Mouse (Mus musculus) hindbrain, embryonic 11.5 days (tissue): ENCODE results near the gene Rimbp2. TPM values are rescaled to one million over a fixed set of nuclear protein-coding genes. Genes with fewer than 3 reads are reported as not detected.

Experiments
- ATAC-seq: fragments of 200-750 bp; cut with Nextera tagmentation; 2 replicates; pipeline ENCODE4 v1.8.0; 2017; ENCODE audit warnings: mild to moderate bottlenecking, moderate TSS enrichment, moderate library complexity; ENCODE audit not compliant: low FRiP score
- DNase-seq: peaks from one replicate; pipeline ENCODE4 v3.0.0-alpha.2; 2015; ENCODE audit warnings: low spot score
- H3K27ac ChIP-seq: fragments of 300-500 bp; sonication (generic); 2 replicates; pipeline ENCODE4 v1.5.1; 2014; ENCODE audit warnings: mild to moderate bottlenecking, low read depth, low read length
- H3K27me3 ChIP-seq: fragments of 300-500 bp; sonication (generic); 2 replicates; pipeline ENCODE4 v1.6.1; 2014; ENCODE audit warnings: mild to moderate bottlenecking, low read length, moderate library complexity, mixed read lengths; ENCODE audit not compliant: control insufficient read depth, insufficient read depth
- H3K36me3 ChIP-seq: fragments of 300-500 bp; sonication (generic); 2 replicates; pipeline ENCODE4 v1.6.1; 2014; ENCODE audit warnings: mild to moderate bottlenecking, low read length, moderate library complexity, mixed read lengths; ENCODE audit not compliant: control insufficient read depth, insufficient read depth
- H3K4me1 ChIP-seq: fragments of 300-500 bp; sonication (generic); replicated peaks from 2 replicates; pipeline ENCODE4 v1.6.1; 2014; ENCODE audit warnings: low read length, mixed read lengths; ENCODE audit not compliant: control insufficient read depth, insufficient read depth
- H3K4me2 ChIP-seq: fragments of 300-500 bp; sonication (generic); replicated peaks from 2 replicates; pipeline ENCODE4 v1.6.1; 2014; ENCODE audit warnings: mild to moderate bottlenecking, low read depth, low read length
- H3K4me3 ChIP-seq: fragments of 300-500 bp; sonication (generic); 2 replicates; pipeline ENCODE4 v1.5.1; 2014; ENCODE audit warnings: low read depth, low read length
- H3K9ac ChIP-seq: fragments of 300-500 bp; sonication (generic); 2 replicates; pipeline ENCODE4 v1.6.1; 2014; ENCODE audit warnings: low read depth, low read length
- H3K9me3 ChIP-seq: fragments of 300-500 bp; sonication (generic); 2 replicates; pipeline ENCODE4 v1.6.1; 2016; ENCODE audit warnings: low read length; ENCODE audit not compliant: control insufficient read depth
- WGBS: fragments of 180-500 bp; shearing (Covaris S2); extraction: QIAGEN DNeasy Blood & Tissue Kit; methylation state at CpG from one replicate; pipeline ENCODE4 v1.1.7; 2014; 5-methylcytosine and 5-hydroxymethylcytosine counted together
- polyA plus RNA-seq: library from polyadenylated mRNA; unstranded; fragments of >200 nt; fragmentation: Nextera tagmentation; extraction: Ambion mirVana; gene quantifications from 2 replicates; pipeline ENCODE4 v1.2.1, GENCODE M21; 2014

Gene Rimbp2
- polyA plus RNA-seq, 1 experiment from 2014 or later, result 1.4 TPM

DNA sequence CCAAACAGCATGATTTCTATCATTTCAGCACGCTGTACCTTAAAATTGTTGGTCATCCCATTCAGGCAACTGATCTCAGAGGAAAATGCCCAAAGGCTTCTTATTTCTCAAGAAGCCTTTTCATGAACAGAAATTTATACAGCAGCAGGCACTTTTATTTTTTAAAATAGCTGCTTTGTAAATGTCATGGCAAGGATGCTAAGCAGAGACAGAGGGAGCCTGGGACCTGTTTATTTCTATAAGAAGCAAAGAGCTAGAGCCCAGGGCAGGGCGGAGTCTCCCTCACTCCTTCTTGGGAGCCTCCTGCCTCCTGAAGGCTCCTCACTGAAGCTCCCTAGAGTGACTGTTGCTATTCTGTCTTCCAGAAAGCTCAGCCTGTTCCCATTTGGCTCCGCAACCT, 40.9 kb downstream of the Rimbp2 start:
- no peak overlapping the region for H3K4me3 ChIP-seq
- H3K36me3 ChIP-seq, result no peaks in the 10 kb centered on the region
- DNase-seq (no peak), ATAC-seq (no peak)
- WGBS, result 94% methylated on average over 3 of the region's 3 CpGs
- H3K4me1 ChIP-seq, result no peaks in the 10 kb centered on the region
- no peak overlapping the region for H3K9ac ChIP-seq
- H3K9me3 ChIP-seq, result no peaks in the 10 kb centered on the region
- H3K4me2 ChIP-seq, result no peak overlapping the region
- no peak overlapping the region for H3K27ac ChIP-seq
- H3K27me3 ChIP-seq, result no peaks in the 10 kb centered on the region

DNA sequence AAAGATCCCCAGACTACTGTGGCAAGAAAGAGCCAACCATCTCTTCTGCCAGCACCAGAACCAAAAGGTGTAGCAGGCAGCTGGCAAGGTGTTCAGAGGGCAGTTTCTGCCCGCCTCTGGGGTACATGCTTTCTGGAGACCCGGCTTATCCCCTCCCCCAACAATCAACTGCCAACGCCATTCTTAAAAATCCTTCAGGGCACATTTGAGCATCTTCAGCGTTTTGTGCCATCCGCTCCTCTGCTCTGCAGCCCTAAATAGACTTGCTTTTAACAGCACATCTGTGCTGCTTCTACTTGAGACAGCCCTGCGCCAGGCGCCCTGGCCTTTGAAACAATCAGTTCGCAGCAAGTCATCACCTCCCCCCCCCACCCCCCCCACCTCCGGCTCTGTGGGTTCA, 41.7 kb downstream of the Rimbp2 start:
- WGBS, result 82% methylated on average over 9 of the region's 9 CpGs
- ATAC-seq (no peak), DNase-seq (no peak)
- Histone ChIP-seq H3K27me3 (no peaks in the 10 kb centered on the region), H3K4me3 (no peak overlapping the region), H3K4me1 (no peaks in the 10 kb centered on the region), H3K36me3 (no peaks in the 10 kb centered on the region), H3K4me2 (no peak overlapping the region), H3K9me3 (no peaks in the 10 kb centered on the region), H3K9ac (no peak overlapping the region), H3K27ac (no peak overlapping the region)

DNA sequence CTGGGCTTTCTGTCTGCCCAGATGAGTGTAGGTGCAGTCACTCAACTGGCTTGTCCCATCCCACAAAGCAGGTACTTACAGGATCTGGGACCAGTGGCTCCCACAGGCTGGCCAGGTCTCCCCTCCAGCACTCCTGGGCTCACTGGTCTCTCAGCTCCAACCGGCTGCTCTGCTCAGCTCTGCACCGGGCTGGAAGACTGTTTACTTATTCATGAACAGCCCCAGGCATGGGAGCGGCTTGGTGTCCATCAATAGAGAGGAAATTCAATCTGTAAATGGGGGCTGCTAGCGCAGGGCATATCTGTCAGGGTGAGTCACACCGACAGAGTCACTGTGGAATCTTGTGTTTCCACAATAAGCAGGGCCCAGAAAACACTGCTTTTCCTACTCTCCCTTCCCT, 49.2 kb downstream of the Rimbp2 start:
- ATAC-seq (peak; percentile 59; the same call in 1 of the 2 replicates), DNase-seq (peak; percentile 56)
- Histone ChIP-seq H3K4me2 (no peak overlapping the region), H3K4me3 (no peak overlapping the region), H3K9me3 (no peaks in the 10 kb centered on the region), H3K9ac (no peak overlapping the region), H3K27me3 (no peaks in the 10 kb centered on the region), H3K27ac (no peak overlapping the region), H3K4me1 (no peaks in the 10 kb centered on the region; the same call in 1 of the 2 replicates), H3K36me3 (no peaks in the 10 kb centered on the region)
- WGBS, result 14% methylated on average over 5 of the region's 5 CpGs

DNA sequence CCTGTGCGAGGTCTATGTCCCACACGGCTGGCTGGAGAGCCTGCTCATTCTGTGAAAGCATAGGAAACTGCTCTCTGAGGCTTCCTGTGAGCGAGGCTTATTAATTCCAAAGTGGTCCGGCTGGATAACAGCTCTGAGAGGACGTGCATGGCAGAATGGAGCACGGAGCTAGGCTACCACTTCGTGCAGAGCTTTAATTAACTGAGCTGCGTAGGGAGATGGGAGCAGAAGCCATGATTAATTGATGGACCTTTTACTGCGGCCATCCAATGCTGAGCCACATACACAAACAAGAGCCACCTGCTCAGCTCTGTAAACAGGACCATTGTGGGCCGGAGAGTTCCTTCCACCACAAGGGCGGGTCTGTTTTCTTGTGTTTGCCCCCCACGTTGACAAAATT, 50.2 kb downstream of the Rimbp2 start:
- no peaks in the 10 kb centered on the region for H3K27me3 ChIP-seq
- ATAC-seq (no peak), DNase-seq (no peak)
- no peak overlapping the region for H3K27ac ChIP-seq
- no peak overlapping the region for H3K4me3 ChIP-seq
- H3K4me2 ChIP-seq, result no peak overlapping the region
- no peak overlapping the region for H3K9ac ChIP-seq
- H3K4me1 ChIP-seq, result no peaks in the 10 kb centered on the region; the same call in 1 of the 2 replicates
- WGBS, result 62% methylated on average over 12 of the region's 12 CpGs
- no peaks in the 10 kb centered on the region for H3K36me3 ChIP-seq
- no peaks in the 10 kb centered on the region for H3K9me3 ChIP-seq

DNA sequence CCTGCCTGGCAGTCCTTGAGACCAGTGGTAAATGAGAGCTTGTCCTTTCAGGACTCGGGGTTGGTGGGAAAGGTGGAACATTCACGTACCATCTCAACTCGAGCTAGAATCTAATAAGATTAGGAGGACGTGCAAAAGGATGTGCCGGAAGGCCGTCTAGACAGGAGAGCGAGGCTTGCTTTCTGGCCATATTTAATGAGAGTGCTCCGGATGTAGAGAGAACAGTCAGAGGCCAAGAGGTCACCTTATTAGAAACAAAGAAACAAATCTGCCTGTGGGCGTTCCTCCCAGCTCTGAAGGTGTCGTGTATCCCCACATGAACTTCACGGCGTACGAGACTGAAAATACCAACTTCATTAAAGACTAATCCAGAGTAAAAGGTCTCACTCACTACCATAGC, 53.3 kb downstream of the Rimbp2 start:
- Histone ChIP-seq H3K9me3 (no peaks in the 10 kb centered on the region), H3K4me3 (no peak overlapping the region), H3K9ac (no peak overlapping the region), H3K27me3 (no peaks in the 10 kb centered on the region), H3K27ac (no peak overlapping the region), H3K4me2 (no peak overlapping the region), H3K4me1 (no peaks in the 10 kb centered on the region; the same call in 1 of the 2 replicates), H3K36me3 (no peaks in the 10 kb centered on the region)
- DNase-seq (no peak), ATAC-seq (no peak)
- WGBS, result 60% methylated on average over 13 of the region's 13 CpGs

DNA sequence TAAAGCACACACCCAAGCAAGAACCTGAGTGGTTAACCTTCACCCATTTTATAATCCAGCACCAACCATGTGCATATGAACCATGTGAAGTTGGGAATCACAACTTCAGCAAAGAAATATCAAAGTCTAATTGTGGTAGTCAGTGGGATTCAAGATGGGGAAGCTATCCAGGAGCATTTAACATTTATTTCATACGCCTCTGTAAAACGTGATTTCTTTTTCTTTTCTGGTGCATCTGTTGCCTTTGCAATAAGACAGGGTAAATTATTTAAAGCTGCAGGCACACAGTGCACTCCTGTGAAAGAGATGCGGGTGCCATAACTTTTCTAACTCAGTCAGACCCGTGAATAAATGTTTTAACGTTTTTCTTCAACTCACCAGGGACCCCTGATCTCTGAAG, 58.4 kb downstream of the Rimbp2 start:
- Histone ChIP-seq H3K27me3 (no peaks in the 10 kb centered on the region), H3K27ac (no peak overlapping the region), H3K9me3 (no peaks in the 10 kb centered on the region), H3K4me3 (no peak overlapping the region), H3K4me2 (no peak overlapping the region), H3K36me3 (no peaks in the 10 kb centered on the region), H3K4me1 (no peaks in the 10 kb centered on the region), H3K9ac (no peak overlapping the region)
- no peak for DNase-seq
- WGBS, result 79% methylated on average over 5 of the region's 5 CpGs
- no peak for ATAC-seq

DNA sequence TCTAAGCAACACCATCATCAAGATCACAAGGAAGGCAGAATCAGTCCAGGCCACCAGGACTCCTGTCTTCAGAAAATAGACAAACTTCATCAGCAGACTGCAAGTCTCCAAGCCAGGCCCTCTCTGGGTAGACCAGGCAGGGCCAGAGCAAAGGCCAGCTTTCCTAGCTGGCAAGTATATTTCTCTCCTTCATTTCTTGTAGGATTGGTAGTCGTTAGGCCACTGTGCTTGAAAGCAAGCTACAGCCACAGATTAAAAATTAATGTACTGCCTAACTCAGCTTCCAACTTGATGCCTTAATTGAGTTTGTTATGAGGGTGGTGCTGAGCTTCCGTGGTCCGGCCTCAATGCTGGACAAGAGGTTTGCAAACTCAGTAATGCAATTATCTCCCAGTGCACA, 65.7 kb downstream of the Rimbp2 start:
- no peak overlapping the region for H3K4me2 ChIP-seq
- no peak overlapping the region for H3K4me3 ChIP-seq
- 79% methylated on average over 3 of the region's 3 CpGs for WGBS
- no peak for DNase-seq
- H3K27ac ChIP-seq, result no peak overlapping the region
- H3K4me1 ChIP-seq, result no peaks in the 10 kb centered on the region
- H3K36me3 ChIP-seq, result no peaks in the 10 kb centered on the region
- no peak overlapping the region for H3K9ac ChIP-seq
- no peaks in the 10 kb centered on the region for H3K27me3 ChIP-seq
- ATAC-seq, result no peak
- H3K9me3 ChIP-seq, result no peaks in the 10 kb centered on the region

DNA sequence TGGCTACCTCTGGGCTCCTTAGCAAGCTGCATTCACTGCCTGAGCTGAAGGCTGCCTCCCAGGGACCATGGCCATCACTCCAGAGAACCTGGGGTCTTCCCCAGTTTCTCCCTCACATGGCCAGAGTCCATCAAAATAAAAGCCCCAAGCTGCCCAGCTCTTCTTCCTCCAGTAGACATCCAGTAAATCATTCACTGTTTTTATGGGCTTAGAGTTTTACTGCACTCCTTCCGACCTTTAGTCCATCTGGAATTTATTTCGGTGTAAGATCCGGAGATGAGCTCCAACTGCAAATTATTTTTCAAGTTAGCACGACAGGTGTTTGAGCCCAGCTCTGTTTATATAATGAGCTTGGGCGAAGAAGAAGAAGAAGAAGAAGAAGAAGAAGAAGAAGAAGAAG, 69.0 kb downstream of the Rimbp2 start:
- WGBS, result 87% methylated on average over 5 of the region's 5 CpGs
- no peak for ATAC-seq

DNA sequence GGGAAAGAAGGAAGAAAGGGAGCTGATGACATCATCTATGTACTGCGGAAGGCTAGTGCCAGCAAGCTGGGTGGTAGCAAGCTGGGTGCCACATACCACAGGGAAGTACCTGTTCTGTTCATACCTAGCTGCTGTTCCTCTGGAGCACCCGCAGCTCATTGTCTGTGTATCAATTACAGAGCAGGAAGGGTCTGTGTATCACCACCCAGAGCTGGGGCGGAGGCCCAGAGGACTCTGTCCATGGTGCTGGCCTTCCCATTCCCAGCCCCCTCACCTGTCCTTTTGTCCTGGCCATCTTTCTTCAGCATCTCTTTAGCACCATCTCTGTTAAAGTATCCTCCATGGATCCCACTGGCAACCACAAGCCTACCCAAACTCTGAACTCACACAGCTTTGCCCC, 74.2 kb downstream of the Rimbp2 start:
- no peaks in the 10 kb centered on the region for H3K4me1 ChIP-seq
- no peak overlapping the region for H3K9ac ChIP-seq
- no peak overlapping the region for H3K27ac ChIP-seq
- no peak overlapping the region for H3K4me3 ChIP-seq
- ATAC-seq (no peak), DNase-seq (peak; percentile 29)
- no peaks in the 10 kb centered on the region for H3K9me3 ChIP-seq
- no peak overlapping the region for H3K4me2 ChIP-seq
- WGBS, result 55% methylated on average over 3 of the region's 3 CpGs
- H3K27me3 ChIP-seq, result no peaks in the 10 kb centered on the region
- H3K36me3 ChIP-seq, result no peaks in the 10 kb centered on the region

More for the DNA sequence above, 69.0 kb downstream of the Rimbp2 start:
- H3K4me3 ChIP-seq, result no peak overlapping the region
- H3K27me3 ChIP-seq, result no peaks in the 10 kb centered on the region
- H3K27ac ChIP-seq, result no peak overlapping the region
- H3K4me2 ChIP-seq, result no peak overlapping the region
- no peaks in the 10 kb centered on the region for H3K4me1 ChIP-seq
- no peaks in the 10 kb centered on the region for H3K9me3 ChIP-seq
- H3K36me3 ChIP-seq, result no peaks in the 10 kb centered on the region
- no peak for DNase-seq
- no peak overlapping the region for H3K9ac ChIP-seq
